Mouse (Mus musculus): ENCODE measurements at regions not wholly inside any gene's neighbourhood (a gene's known extent, or its start where the extent isn't known, plus 50 kb on each side); places are given as distances from the start of the nearest gene placed in this dataset.

- Histone ChIP-seq H3K9ac (replicated peaks; ENCODE audit: low read depth, low read length) (no peak overlapping the region), H3K4me2 (ENCODE audit: low read depth, low read length) (no peak overlapping the region), H3K27me3 (ENCODE audit: control insufficient read depth, insufficient read depth, low read length) (no peaks in the 10 kb centered on the region), H3K27ac (ENCODE audit: low read depth) (no peak overlapping the region), H3K4me3 (ENCODE audit: low read depth, low read length) (no peak overlapping the region), H3K9me3 (replicated peaks; ENCODE audit: control insufficient read depth, low read length) (no peaks in the 10 kb centered on the region), H3K36me3 (replicated peaks; ENCODE audit: control insufficient read depth, insufficient read depth, low read length) (no peaks in the 10 kb centered on the region), H3K4me1 (ENCODE audit: control insufficient read depth, insufficient read depth) (no peaks in the 10 kb centered on the region)
- DNase-seq (ENCODE audit: low spot score) (no peak), ATAC-seq (ENCODE audit: insufficient read depth, low read depth) (no peak)
- WGBS = 77% methylated on average over 4 of the region's 4 CpGs
- no peak for TF ChIP-seq CTCF (IDR thresholded peaks at IDR 0.05; ENCODE audit: low read depth)
- TF ChIP-seq EP300 (IDR thresholded peaks at IDR 0.05; ENCODE audit: low read depth) = no peak
Measured at GRCm38 (mm10) chr12:15562826-15563225, 253.9 kb downstream of the Trib2 start.

GRCm38 (mm10) chr12:15555471-15555870 lies 261.3 kb downstream of the Trib2 start:
- WGBS = 84% methylated on average over 6 of the region's 6 CpGs
- Histone ChIP-seq H3K9ac (replicated peaks; ENCODE audit: low read depth, low read length) (no peak overlapping the region), H3K4me3 (ENCODE audit: low read depth, low read length) (no peak overlapping the region), H3K4me2 (ENCODE audit: low read depth, low read length) (no peak overlapping the region), H3K9me3 (replicated peaks; ENCODE audit: control insufficient read depth, low read length) (no peaks in the 10 kb centered on the region), H3K4me1 (ENCODE audit: control insufficient read depth, insufficient read depth) (no peaks in the 10 kb centered on the region), H3K36me3 (replicated peaks; ENCODE audit: control insufficient read depth, insufficient read depth, low read length) (no peaks in the 10 kb centered on the region), H3K27me3 (ENCODE audit: control insufficient read depth, insufficient read depth, low read length) (no peaks in the 10 kb centered on the region), H3K27ac (ENCODE audit: low read depth) (no peak overlapping the region)
- TF ChIP-seq CTCF (IDR thresholded peaks at IDR 0.05; ENCODE audit: low read depth) (no peak), EP300 (IDR thresholded peaks at IDR 0.05; ENCODE audit: low read depth) (no peak)
- DNase-seq (ENCODE audit: low spot score) (no peak), ATAC-seq (ENCODE audit: insufficient read depth, low read depth) (no peak)

- Histone ChIP-seq H3K27me3 (ENCODE audit: control insufficient read depth, insufficient read depth, low read length) (no peaks in the 10 kb centered on the region), H3K36me3 (replicated peaks; ENCODE audit: control insufficient read depth, insufficient read depth, low read length) (no peaks in the 10 kb centered on the region), H3K9me3 (replicated peaks; ENCODE audit: control insufficient read depth, low read length) (no peaks in the 10 kb centered on the region), H3K4me3 (ENCODE audit: low read depth, low read length) (no peak overlapping the region), H3K9ac (replicated peaks; ENCODE audit: low read depth, low read length) (no peak overlapping the region), H3K4me2 (ENCODE audit: low read depth, low read length) (no peak overlapping the region), H3K4me1 (ENCODE audit: control insufficient read depth, insufficient read depth) (no peaks in the 10 kb centered on the region), H3K27ac (ENCODE audit: low read depth) (no peak overlapping the region)
- DNase-seq (ENCODE audit: low spot score) = no peak
- WGBS = 80% methylated on average over 4 of the region's 4 CpGs
- no peak for ATAC-seq (ENCODE audit: insufficient read depth, low read depth)
- TF ChIP-seq EP300 (IDR thresholded peaks at IDR 0.05; ENCODE audit: low read depth) = no peak
- TF ChIP-seq CTCF (IDR thresholded peaks at IDR 0.05; ENCODE audit: low read depth) = no peak
Measured at GRCm38 (mm10) chr12:15553681-15554007, 263.1 kb downstream of the Trib2 start.

- no peak overlapping the region for H3K4me3 ChIP-seq (ENCODE audit: low read depth, low read length)
- no peak for TF ChIP-seq CTCF (IDR thresholded peaks at IDR 0.05; ENCODE audit: low read depth)
- TF ChIP-seq EP300 (IDR thresholded peaks at IDR 0.05; ENCODE audit: low read depth) = no peak
- WGBS = 50% methylated on average over 6 of the region's 6 CpGs
Measured at GRCm38 (mm10) chr12:15552979-15553680, 263.6 kb downstream of the Trib2 start.

GRCm38 (mm10) chr12:15552210-15552609 lies 264.5 kb downstream of the Trib2 start:
- TF ChIP-seq EP300 (IDR thresholded peaks at IDR 0.05; ENCODE audit: low read depth) (no peak), CTCF (IDR thresholded peaks at IDR 0.05; ENCODE audit: low read depth) (no peak)
- ATAC-seq (ENCODE audit: insufficient read depth, low read depth) = no peak
- H3K9ac ChIP-seq (replicated peaks; ENCODE audit: low read depth, low read length) = no peak overlapping the region
- no peak overlapping the region for H3K4me3 ChIP-seq (ENCODE audit: low read depth, low read length)
- H3K4me2 ChIP-seq (ENCODE audit: low read depth, low read length) = no peak overlapping the region
- H3K27ac ChIP-seq (ENCODE audit: low read depth) = no peak overlapping the region
- DNase-seq (ENCODE audit: low spot score) = no peak
- no peaks in the 10 kb centered on the region for H3K9me3 ChIP-seq (replicated peaks; ENCODE audit: control insufficient read depth, low read length)
- no peaks in the 10 kb centered on the region for H3K4me1 ChIP-seq (ENCODE audit: control insufficient read depth, insufficient read depth)
- H3K36me3 ChIP-seq (replicated peaks; ENCODE audit: control insufficient read depth, insufficient read depth, low read length) = no peaks in the 10 kb centered on the region
- 70% methylated on average over 2 of the region's 2 CpGs for WGBS
- H3K27me3 ChIP-seq (ENCODE audit: control insufficient read depth, insufficient read depth, low read length) = no peaks in the 10 kb centered on the region

More at GRCm38 (mm10) chr12:15552979-15553680, 263.6 kb downstream of the Trib2 start:
- ATAC-seq (ENCODE audit: insufficient read depth, low read depth) (no peak), DNase-seq (ENCODE audit: low spot score) (no peak)
- Histone ChIP-seq H3K9ac (replicated peaks; ENCODE audit: low read depth, low read length) (no peak overlapping the region), H3K27me3 (ENCODE audit: control insufficient read depth, insufficient read depth, low read length) (no peaks in the 10 kb centered on the region), H3K4me1 (ENCODE audit: control insufficient read depth, insufficient read depth) (no peaks in the 10 kb centered on the region), H3K4me2 (ENCODE audit: low read depth, low read length) (no peak overlapping the region), H3K36me3 (replicated peaks; ENCODE audit: control insufficient read depth, insufficient read depth, low read length) (no peaks in the 10 kb centered on the region), H3K9me3 (replicated peaks; ENCODE audit: control insufficient read depth, low read length) (no peaks in the 10 kb centered on the region), H3K27ac (ENCODE audit: low read depth) (no peak overlapping the region)

- H3K4me1 ChIP-seq (ENCODE audit: control insufficient read depth, insufficient read depth) = no peaks in the 10 kb centered on the region
- WGBS = 74% methylated on average over 4 of the region's 4 CpGs
- no peak overlapping the region for H3K4me3 ChIP-seq (ENCODE audit: low read depth, low read length)
- no peak overlapping the region for H3K9ac ChIP-seq (replicated peaks; ENCODE audit: low read depth, low read length)
- TF ChIP-seq CTCF (IDR thresholded peaks at IDR 0.05; ENCODE audit: low read depth) = no peak
- no peak for TF ChIP-seq EP300 (IDR thresholded peaks at IDR 0.05; ENCODE audit: low read depth)
- no peaks in the 10 kb centered on the region for H3K36me3 ChIP-seq (replicated peaks; ENCODE audit: control insufficient read depth, insufficient read depth, low read length)
- no peaks in the 10 kb centered on the region for H3K9me3 ChIP-seq (replicated peaks; ENCODE audit: control insufficient read depth, low read length)
- H3K27ac ChIP-seq (ENCODE audit: low read depth) = no peak overlapping the region
- DNase-seq (ENCODE audit: low spot score) = no peak
- no peak for ATAC-seq (ENCODE audit: insufficient read depth, low read depth)
- H3K4me2 ChIP-seq (ENCODE audit: low read depth, low read length) = no peak overlapping the region
- H3K27me3 ChIP-seq (ENCODE audit: control insufficient read depth, insufficient read depth, low read length) = no peaks in the 10 kb centered on the region
Measured at GRCm38 (mm10) chr12:15551281-15551900, 265.3 kb downstream of the Trib2 start.
